Mouse (Mus musculus): ENCODE measurements around the gene Sirt4. TPM values are rescaled to one million over a fixed set of nuclear protein-coding genes. Genes with fewer than 3 reads are reported as not detected.
"Not testable (repeated sequence)": the region's sequence is repeated elsewhere in the genome, so short reads cannot be mapped to it uniquely, and the experiment has no call there.

The Sirt4 gene
- polyA plus RNA-seq, 1 experiment from 2014 or later = 21.7 TPM

DNA sequence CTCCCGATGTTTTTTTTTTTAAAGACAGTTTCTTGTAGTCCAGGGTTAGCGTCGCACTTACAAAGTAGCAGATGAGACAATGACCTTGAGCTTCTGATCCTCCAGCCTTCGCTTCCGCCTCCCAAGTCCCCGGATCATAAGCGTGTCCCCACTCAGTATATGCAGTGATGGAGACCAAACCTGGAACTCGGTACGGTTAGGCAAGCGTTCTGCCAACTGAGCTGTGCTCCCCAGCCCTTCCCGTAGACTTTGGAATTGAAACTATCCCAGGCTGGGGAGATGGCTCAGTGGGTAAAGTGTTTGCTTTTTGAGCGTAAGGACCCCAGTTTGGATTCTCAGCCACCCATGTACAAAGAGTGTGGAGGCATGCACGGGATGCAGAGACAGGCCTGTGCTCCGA, 28.7 kb upstream of the Sirt4 start:
- Histone ChIP-seq H3K36me3 (no peaks in the 10 kb centered on the region), H3K9ac (no peak overlapping the region), H3K4me3 (replicated peaks) (no peak overlapping the region), H3K9me3 (no peaks in the 10 kb centered on the region), H3K4me1 (peaks cover 40% of the 10 kb centered on the region), H3K27ac (no peak overlapping the region), H3K4me2 (no peak overlapping the region), H3K27me3 (replicated peaks) (no peaks in the 10 kb centered on the region)
- 94% methylated on average over 14 of the region's 14 CpGs for WGBS
- no peak for ATAC-seq (ENCODE audit: insufficient read depth, low FRiP score, low read depth)

DNA sequence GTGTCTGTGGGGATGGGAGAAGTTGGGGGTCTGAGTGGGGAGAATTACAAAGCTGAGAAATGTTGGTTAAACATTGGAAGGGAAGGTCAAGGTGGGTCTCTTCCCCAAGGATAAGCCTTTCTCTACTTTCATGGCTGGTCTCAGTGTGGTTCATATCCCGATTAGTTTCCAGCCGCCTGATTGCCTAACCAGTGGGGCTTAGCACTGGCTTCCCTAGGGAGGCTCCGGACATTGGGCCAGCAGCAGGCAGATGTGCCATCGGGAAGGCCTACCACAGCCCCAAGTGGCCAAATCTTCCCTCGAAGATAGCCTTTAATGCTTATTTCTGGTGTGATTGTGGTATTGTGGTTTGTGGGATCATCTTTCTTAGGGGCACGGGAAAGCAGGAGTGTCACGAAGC, 27.9 kb upstream of the Sirt4 start:
- Histone ChIP-seq H3K4me1 (peaks cover 48% of the 10 kb centered on the region), H3K4me3 (replicated peaks) (no peak overlapping the region), H3K27me3 (replicated peaks) (no peaks in the 10 kb centered on the region), H3K4me2 (no peak overlapping the region), H3K9ac (no peak overlapping the region), H3K27ac (no peak overlapping the region), H3K9me3 (no peaks in the 10 kb centered on the region), H3K36me3 (no peaks in the 10 kb centered on the region)
- ATAC-seq (ENCODE audit: insufficient read depth, low FRiP score, low read depth) = no peak
- 94% methylated on average over 7 of the region's 7 CpGs for WGBS

DNA sequence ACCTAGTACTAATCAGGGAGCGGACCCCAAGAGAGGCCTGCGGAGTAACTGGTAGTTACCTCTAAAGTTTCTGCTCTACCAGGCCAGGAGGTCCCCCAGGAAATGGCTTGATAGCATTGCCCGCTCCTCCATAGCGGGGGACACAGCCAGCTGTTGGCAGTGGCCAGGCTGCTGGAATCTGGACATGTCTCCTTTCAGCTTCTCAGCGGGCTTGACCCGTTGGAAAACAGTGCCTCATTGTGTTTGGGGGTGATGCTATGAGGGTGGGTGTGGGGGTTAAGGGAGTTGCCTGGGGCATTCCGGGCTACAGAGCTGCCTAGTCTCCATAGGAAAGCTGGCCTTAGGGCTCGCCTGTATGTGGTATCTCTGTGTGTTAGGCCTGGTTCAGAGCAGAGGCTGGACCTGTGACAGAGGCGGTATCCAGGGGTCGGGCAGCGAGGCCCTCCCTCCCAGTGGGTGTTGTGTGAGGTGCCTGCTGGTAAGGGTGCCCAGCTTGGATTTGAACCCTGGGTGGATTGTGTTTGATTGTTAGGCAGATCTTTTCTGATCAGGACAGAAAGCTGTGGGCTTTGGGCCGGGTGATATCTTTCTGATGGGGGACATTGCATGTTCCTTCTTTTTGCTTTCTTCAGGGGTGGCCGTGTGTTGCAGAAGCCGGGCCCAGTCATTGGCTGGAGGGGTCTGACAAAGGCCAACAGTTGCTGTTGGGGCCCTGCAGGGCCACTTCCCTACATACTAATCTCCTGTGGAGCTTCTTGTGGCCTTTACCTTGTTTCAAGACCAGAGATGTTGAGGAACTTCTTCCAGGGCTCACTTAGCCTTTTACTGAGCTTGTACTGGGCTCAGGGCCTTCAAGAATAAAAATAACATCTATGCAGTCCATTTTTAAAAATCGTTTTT, 25.5 kb upstream of the Sirt4 start:
- Histone ChIP-seq H3K27ac (peak overlapping the region; percentile 77), H3K27me3 (replicated peaks) (no peaks in the 10 kb centered on the region), H3K4me1 (peaks cover 43% of the 10 kb centered on the region), H3K4me2 (peak overlapping the region; percentile 83), H3K9ac (no peak overlapping the region), H3K9me3 (no peaks in the 10 kb centered on the region), H3K36me3 (no peaks in the 10 kb centered on the region), H3K4me3 (replicated peaks) (peak overlapping the region; percentile 84; the same call in 1 of the 2 replicates)
- ATAC-seq (ENCODE audit: insufficient read depth, low FRiP score, low read depth) = no peak
- 68% methylated on average over 15 of the region's 15 CpGs for WGBS

DNA sequence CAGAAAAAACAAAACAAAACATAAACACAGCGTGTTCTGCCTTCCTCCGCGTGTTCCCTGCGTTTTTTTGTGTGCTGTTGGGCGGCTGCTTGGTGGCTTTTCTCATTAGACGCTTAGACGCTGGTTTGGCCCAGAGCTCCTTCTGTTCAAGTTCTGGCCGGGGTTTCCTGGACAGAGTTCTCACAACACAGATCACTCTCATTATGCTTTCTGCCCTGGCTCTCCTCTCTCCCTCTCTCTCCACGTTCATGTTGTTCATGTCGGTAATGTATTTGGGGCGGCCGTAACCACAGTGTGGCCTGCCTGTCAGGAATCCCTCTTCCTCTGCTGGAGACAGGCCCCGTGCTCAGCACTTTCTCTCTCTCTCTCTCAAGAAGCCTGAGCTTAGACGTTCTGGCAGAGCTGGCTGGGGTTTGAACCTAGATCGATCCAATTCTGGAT, 24.8 kb upstream of the Sirt4 start:
- Histone ChIP-seq H3K27ac (peak overlapping the region; percentile 77), H3K9me3 (no peaks in the 10 kb centered on the region), H3K4me2 (peak overlapping the region; percentile 83), H3K9ac (no peak overlapping the region), H3K27me3 (replicated peaks) (no peaks in the 10 kb centered on the region), H3K4me1 (peaks cover 36% of the 10 kb centered on the region), H3K36me3 (no peaks in the 10 kb centered on the region), H3K4me3 (replicated peaks) (peak overlapping the region; percentile 84; the same call in 1 of the 2 replicates)
- WGBS = 30% methylated on average over 15 of the region's 15 CpGs
- no peak for ATAC-seq (ENCODE audit: insufficient read depth, low FRiP score, low read depth)

DNA sequence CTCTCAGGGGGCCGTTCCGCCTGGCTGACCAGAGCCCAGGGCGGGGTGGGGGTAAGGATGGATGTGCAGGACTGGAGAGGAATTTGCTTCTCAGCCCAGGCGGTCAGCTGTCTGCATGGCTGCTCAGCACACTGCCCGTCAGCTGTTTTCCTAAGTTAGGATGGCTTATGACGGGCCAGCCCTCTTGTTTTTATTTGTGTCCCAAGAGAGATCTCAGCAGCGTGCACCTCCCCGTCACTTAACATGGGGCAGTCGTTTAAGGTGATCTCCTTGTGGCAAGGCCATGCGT, 24.3 kb upstream of the Sirt4 start:
- peak overlapping the region; percentile 84 for H3K4me3 ChIP-seq (replicated peaks)
- H3K9ac ChIP-seq = no peak overlapping the region
- peak overlapping the region; percentile 77 for H3K27ac ChIP-seq
- H3K9me3 ChIP-seq = no peaks in the 10 kb centered on the region
- peaks cover 32% of the 10 kb centered on the region for H3K4me1 ChIP-seq
- H3K36me3 ChIP-seq = no peaks in the 10 kb centered on the region
- no peak for ATAC-seq (ENCODE audit: insufficient read depth, low FRiP score, low read depth)
- WGBS = 40% methylated on average over 10 of the region's 10 CpGs
- H3K4me2 ChIP-seq = peak overlapping the region; percentile 83
- H3K27me3 ChIP-seq (replicated peaks) = no peaks in the 10 kb centered on the region

DNA sequence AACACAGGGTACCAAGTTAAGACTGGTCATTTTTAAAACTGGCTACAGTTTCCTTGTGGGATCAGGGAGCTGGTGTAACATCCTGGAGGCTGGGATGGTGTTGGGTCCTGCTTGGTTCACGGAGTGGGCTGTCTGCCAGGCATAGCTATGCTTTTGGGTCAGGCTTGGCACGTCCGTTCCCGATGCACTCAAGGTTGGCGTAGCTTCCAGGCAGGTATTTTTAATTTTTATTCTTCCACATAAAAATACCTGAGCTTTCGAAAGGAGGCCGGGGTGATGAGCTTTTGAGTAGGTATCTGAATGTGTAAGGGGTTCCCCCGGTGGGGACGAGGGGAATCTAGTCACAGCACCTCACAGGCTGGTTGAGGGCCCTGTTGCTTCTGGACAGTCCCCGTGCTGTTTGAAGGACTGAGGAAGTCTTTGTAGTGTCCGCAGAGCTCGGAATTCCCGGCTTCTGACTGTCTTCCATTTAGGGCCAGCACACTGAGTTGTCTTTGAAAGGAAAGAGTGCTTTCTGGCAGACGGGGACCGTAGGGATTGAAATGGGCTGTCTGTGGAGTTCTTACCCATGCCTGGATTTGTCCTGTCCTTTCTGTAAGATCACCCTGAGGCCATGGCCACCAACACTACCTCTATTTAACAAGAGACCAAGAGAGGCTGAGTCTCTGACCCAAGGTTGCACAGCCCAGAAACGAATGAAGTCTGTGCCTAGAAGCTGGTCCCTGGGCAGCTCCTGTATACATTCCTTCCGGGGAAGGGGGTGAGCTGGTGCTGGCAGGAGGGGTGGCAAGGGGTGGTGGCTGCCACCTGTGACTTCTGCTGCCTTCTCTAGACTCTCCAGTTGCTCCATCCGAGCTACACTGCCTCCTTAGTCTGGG, 23.7 kb upstream of the Sirt4 start:
- peaks cover 32% of the 10 kb centered on the region for H3K4me1 ChIP-seq
- 0 out of 2 replicates have a peak overlapping the region, but pooled peaks have one; percentile 97 for H3K9ac ChIP-seq
- no peaks in the 10 kb centered on the region for H3K27me3 ChIP-seq (replicated peaks)
- WGBS = 47% methylated on average over 18 of the region's 18 CpGs
- H3K4me3 ChIP-seq (replicated peaks) = peak overlapping the region; percentile 84
- no peaks in the 10 kb centered on the region for H3K9me3 ChIP-seq
- ATAC-seq (ENCODE audit: insufficient read depth, low FRiP score, low read depth) = no peak
- H3K27ac ChIP-seq = peak overlapping the region; percentile 77
- peak overlapping the region; percentile 83 for H3K4me2 ChIP-seq
- H3K36me3 ChIP-seq = no peaks in the 10 kb centered on the region

DNA sequence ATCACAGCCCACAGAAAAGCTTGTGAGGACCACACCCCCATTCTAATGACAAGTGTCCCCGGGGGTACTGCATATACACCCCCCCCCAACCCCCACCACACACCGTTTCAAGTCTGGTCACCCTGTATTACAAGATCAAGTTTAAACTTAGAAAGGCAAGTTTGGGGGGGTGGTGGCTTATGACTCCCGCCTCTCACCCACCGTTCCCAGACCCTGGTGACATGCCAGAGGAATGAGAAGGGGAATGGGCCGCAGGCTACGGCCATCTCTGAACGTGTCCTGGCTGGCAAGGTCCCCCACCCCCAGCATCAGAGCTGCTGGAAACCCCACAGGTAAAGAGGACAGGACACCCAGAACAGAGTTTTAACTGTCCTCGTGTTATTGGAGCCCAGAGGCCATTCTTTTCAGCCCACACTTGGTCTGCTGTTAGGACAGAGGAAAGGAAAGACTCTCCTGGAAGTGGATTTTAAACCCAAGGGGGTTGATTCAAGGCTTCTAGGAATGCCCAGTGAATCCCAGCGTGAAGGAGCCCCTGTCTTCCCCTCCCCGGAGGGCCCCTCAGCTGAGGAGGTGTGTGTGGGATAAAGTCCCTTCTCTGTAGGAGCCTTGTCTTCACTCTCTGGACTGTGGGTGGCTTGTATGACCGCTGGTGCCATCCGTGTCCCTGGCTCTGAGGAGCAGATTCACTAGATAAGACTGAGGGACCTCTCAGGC, 22.9 kb upstream of the Sirt4 start:
- no peak overlapping the region for H3K27ac ChIP-seq
- H3K9ac ChIP-seq = peak overlapping the region; percentile 97
- H3K27me3 ChIP-seq (replicated peaks) = no peaks in the 10 kb centered on the region
- H3K4me2 ChIP-seq = peak overlapping the region; percentile 83
- peaks cover 32% of the 10 kb centered on the region for H3K4me1 ChIP-seq
- whole genome bisulfite sequencing = 15% methylated on average over 12 of the region's 12 CpGs
- H3K36me3 ChIP-seq = no peaks in the 10 kb centered on the region
- H3K9me3 ChIP-seq = no peaks in the 10 kb centered on the region
- H3K4me3 ChIP-seq (replicated peaks) = peak overlapping the region; percentile 84
- ATAC-seq (ENCODE audit: insufficient read depth, low FRiP score, low read depth) = no peak

DNA sequence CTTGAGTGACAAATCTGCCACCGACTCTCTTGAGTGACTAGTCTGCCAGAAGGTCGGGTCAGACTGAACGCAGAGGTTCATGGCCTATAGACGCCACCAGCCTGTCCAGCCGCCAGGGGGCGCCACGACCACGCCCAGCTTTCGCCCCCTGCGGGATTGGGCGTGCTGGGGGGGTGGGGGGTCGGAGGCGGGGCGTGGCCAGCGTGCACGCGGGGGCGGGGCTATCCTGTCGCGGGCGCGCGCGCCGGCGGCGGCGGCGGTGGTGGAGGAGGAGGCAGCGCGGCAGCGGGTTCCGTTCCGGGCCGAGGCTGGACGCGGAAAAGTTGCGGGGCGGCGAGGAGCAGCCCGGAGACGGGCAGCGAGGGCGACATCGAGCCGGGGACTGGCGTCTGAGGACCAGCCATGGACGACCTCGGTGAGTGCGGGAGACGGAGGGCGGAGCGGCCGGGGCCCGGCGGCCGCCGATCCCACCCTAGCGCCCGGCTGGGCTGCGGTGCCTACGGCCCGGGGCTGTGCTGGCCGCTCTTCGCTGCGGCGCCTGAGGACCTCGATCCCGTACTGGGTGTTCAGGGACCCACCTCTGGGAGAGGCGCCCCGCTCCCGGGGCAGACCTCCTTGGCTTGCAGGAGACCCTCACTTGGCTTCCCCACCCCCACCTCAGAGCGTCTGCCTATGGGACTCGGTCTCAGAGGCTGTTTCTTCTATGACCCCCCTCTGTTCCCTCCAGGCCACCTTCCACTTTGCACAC, 22.1 kb upstream of the Sirt4 start, which contains the start of gene Pxn:
Pxn (plus strand) TSS at position 223 of the 748 bp plus-strand sequence.
- peak within 1 kb of the TSS; percentile 97 for H3K9ac ChIP-seq
- H3K4me2 ChIP-seq = peak within 1 kb of the TSS; percentile 83
- H3K36me3 ChIP-seq = no peaks in the 10 kb centered on the region
- WGBS = under 1% methylated on average over 74 of the region's 74 CpGs
- 0 out of 2 replicates have a peak within 1 kb of the TSS, but pooled peaks have one; percentile 57 for H3K27ac ChIP-seq
- ATAC-seq (ENCODE audit: insufficient read depth, low FRiP score, low read depth) = peak; percentile 81
- H3K4me1 ChIP-seq = peaks cover 32% of the 10 kb centered on the region
- H3K4me3 ChIP-seq (replicated peaks) = peak within 1 kb of the TSS; percentile 84
- H3K27me3 ChIP-seq (replicated peaks) = no peaks in the 10 kb centered on the region
- no peaks in the 10 kb centered on the region for H3K9me3 ChIP-seq

DNA sequence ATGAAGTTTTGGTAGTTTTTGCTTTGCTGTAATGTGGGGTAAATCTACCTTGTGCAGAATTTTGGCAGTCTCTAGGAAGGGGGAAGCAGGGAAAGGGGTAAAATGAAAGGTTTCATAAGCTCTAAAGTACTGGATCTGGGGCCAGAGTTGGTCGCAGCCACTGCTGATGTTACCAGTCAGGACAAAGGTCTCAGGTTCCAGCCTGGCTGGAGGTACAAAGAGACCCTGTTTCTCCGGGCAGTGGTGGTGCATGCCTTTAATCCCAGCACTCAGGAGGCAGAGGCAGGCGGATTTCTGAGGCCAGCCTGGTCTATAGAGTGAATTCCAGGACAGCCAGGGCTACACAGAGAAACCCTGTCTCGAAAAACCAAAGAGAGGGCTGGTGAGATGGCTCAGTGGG, 21.1 kb upstream of the Sirt4 start:
- H3K4me1 ChIP-seq = peaks cover 32% of the 10 kb centered on the region
- not testable (repeated sequence) for H3K9me3 ChIP-seq; ATAC-seq (ENCODE audit: insufficient read depth, low FRiP score, low read depth); H3K36me3 ChIP-seq; H3K27me3 ChIP-seq (replicated peaks); H3K27ac ChIP-seq; H3K9ac ChIP-seq; H3K4me3 ChIP-seq (replicated peaks); H3K4me2 ChIP-seq
- WGBS = 64% methylated on average over 4 of the region's 4 CpGs

DNA sequence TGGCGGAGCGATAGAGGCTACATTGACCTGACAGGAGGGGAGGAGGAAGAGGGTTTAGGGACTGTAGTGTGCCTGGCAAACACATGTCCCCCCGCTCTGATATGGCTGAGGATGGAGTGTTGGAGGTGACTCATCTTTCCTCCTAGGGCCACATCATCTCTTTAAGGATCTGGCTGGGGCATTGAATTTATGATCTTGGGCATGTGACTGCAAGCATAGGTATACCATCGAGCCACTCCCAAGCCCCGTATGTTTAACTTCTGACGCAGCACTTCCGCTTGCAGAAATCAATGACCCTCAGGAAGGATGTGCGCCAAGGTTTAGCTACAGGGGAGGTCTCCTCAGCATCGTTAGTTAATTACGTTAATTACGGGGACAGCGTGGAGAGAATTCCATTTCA, 18.5 kb upstream of the Sirt4 start:
- no peak overlapping the region for H3K4me3 ChIP-seq (replicated peaks)
- no peaks in the 10 kb centered on the region for H3K9me3 ChIP-seq
- no peaks in the 10 kb centered on the region for H3K27me3 ChIP-seq (replicated peaks)
- no peak overlapping the region for H3K27ac ChIP-seq
- WGBS = 49% methylated on average over 12 of the region's 12 CpGs
- no peak overlapping the region for H3K4me2 ChIP-seq
- ATAC-seq (ENCODE audit: insufficient read depth, low FRiP score, low read depth) = no peak
- no peaks in the 10 kb centered on the region for H3K36me3 ChIP-seq
- H3K4me1 ChIP-seq = peaks cover 11% of the 10 kb centered on the region
- H3K9ac ChIP-seq = no peak overlapping the region

DNA sequence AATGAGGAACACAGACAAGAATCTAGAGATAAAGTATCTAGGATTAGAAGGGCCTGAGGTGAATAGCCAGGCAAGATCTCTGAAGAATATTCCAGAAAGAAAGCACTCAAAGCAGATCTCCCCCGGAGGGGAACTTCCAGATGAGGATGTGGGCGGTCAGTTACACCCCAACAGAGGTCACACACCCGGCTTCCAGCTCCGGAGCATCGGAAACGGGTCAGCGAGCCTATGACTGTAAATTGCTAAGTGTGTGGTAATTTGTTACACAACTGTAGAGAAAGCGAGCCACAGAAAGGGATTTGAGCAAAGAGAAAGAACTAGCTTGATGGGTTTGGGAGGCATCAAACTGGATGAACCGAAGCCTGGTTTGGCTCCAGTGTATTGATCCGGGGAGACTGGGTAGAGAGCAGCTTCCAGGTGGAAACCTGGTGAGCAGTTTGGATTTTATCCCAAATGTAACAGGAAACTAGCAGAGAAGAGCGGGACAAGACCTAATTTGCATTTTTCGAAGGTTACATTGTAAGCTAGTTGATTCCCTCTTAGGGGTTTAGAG, 15.9 kb upstream of the Sirt4 start:
- Histone ChIP-seq H3K9ac (no peak overlapping the region), H3K9me3 (no peaks in the 10 kb centered on the region), H3K4me1 (no peaks in the 10 kb centered on the region), H3K27me3 (replicated peaks) (no peaks in the 10 kb centered on the region), H3K4me2 (no peak overlapping the region), H3K27ac (no peak overlapping the region), H3K36me3 (no peaks in the 10 kb centered on the region), H3K4me3 (replicated peaks) (no peak overlapping the region)
- no peak for ATAC-seq (ENCODE audit: insufficient read depth, low FRiP score, low read depth)
- 72% methylated on average over 12 of the region's 12 CpGs for WGBS

All from stomach, embryonic 15.5 days (tissue).